Mouse (Mus musculus): ENCODE results near the gene Defb46. TPM values are rescaled to one million over a fixed set of nuclear protein-coding genes. Genes with fewer than 3 reads are reported as not detected.

The Defb46 gene
- not detected in 2 replicates for polyA plus RNA-seq (2015; fragmentation: Nextera tagmentation; extraction: Ambion mirVana)

- Histone ChIP-seq H3K27me3 (replicated peaks) (no peaks in the 10 kb centered on the region), H3K9me3 (no peaks in the 10 kb centered on the region)
- 78% methylated on average over 2 of the region's 2 CpGs for WGBS
Observed at GRCm38 (mm10) chr8:19239616-19240015, at the start of gene Defb46. TSS of gene Defb46 (plus strand) at chr8:19239916.

GRCm38 (mm10) chr8:19225161-19225560 lies 14.6 kb upstream of the Defb46 start, which contains the start of gene Defb6:
TSS of gene Defb6 (plus strand) at chr8:19225478.
- Histone ChIP-seq H3K27me3 (replicated peaks) (no peaks in the 10 kb centered on the region), H3K27ac (no peak within 1 kb of the TSS), H3K4me3 (replicated peaks) (no peak within 1 kb of the TSS), H3K4me2 (no peak within 1 kb of the TSS), H3K4me1 (no peaks in the 10 kb centered on the region), H3K9me3 (no peaks in the 10 kb centered on the region), H3K9ac (no peak within 1 kb of the TSS), H3K36me3 (no peaks in the 10 kb centered on the region)
- ATAC-seq (ENCODE audit: insufficient read depth, low FRiP score, low read depth), result no peak
- WGBS, result 64% methylated on average over 1 of the region's 1 CpGs

More at GRCm38 (mm10) chr8:19239616-19240015, at the start of gene Defb46:
- no peaks in the 10 kb centered on the region for H3K4me1 ChIP-seq
- no peak within 1 kb of the TSS for H3K4me2 ChIP-seq
- no peak for ATAC-seq (ENCODE audit: insufficient read depth, low FRiP score, low read depth)
- H3K36me3 ChIP-seq, result no peaks in the 10 kb centered on the region
- no peak within 1 kb of the TSS for H3K9ac ChIP-seq
- no peak within 1 kb of the TSS for H3K4me3 ChIP-seq (replicated peaks)
- no peak within 1 kb of the TSS for H3K27ac ChIP-seq

- H3K4me2 ChIP-seq, result no peak overlapping the region
- H3K9ac ChIP-seq, result no peak overlapping the region
- no peaks in the 10 kb centered on the region for H3K27me3 ChIP-seq (replicated peaks)
- no peaks in the 10 kb centered on the region for H3K4me1 ChIP-seq
- 75% methylated on average over 1 of the region's 1 CpGs for WGBS
- H3K9me3 ChIP-seq, result no peaks in the 10 kb centered on the region
- ATAC-seq (ENCODE audit: insufficient read depth, low FRiP score, low read depth), result no peak
- H3K36me3 ChIP-seq, result no peaks in the 10 kb centered on the region
- H3K4me3 ChIP-seq (replicated peaks), result no peak overlapping the region
- H3K27ac ChIP-seq, result no peak overlapping the region
Observed at GRCm38 (mm10) chr8:19238101-19238500, 1.6 kb upstream of the Defb46 start.

GRCm38 (mm10) chr8:19247280-19247679 lies 7.6 kb downstream of the Defb46 start, which contains the start of gene Defb5:
TSS of gene Defb5 (plus strand) at chr8:19247580.
- Histone ChIP-seq H3K4me3 (replicated peaks) (no peak within 1 kb of the TSS), H3K36me3 (no peaks in the 10 kb centered on the region), H3K4me2 (no peak within 1 kb of the TSS), H3K27ac (no peak within 1 kb of the TSS), H3K4me1 (no peaks in the 10 kb centered on the region), H3K27me3 (replicated peaks) (no peaks in the 10 kb centered on the region), H3K9ac (no peak within 1 kb of the TSS), H3K9me3 (no peaks in the 10 kb centered on the region)
- ATAC-seq (ENCODE audit: insufficient read depth, low FRiP score, low read depth), result no peak
- 89% methylated on average over 5 of the region's 5 CpGs for WGBS

GRCm38 (mm10) chr8:19258136-19258535 lies 18.4 kb downstream of the Defb46 start:
- no peaks in the 10 kb centered on the region for H3K36me3 ChIP-seq
- H3K27ac ChIP-seq, result no peak overlapping the region
- H3K9ac ChIP-seq, result no peak overlapping the region
- H3K4me2 ChIP-seq, result no peak overlapping the region
- no peaks in the 10 kb centered on the region for H3K4me1 ChIP-seq
- H3K4me3 ChIP-seq (replicated peaks), result no peak overlapping the region
- no peaks in the 10 kb centered on the region for H3K27me3 ChIP-seq (replicated peaks)
- H3K9me3 ChIP-seq, result no peaks in the 10 kb centered on the region
- ATAC-seq (ENCODE audit: insufficient read depth, low FRiP score, low read depth), result no peak

- Histone ChIP-seq H3K9me3 (no peaks in the 10 kb centered on the region), H3K9ac (no peak overlapping the region), H3K27me3 (replicated peaks) (no peaks in the 10 kb centered on the region), H3K4me3 (replicated peaks) (no peak overlapping the region), H3K4me1 (no peaks in the 10 kb centered on the region), H3K27ac (no peak overlapping the region), H3K4me2 (no peak overlapping the region), H3K36me3 (no peaks in the 10 kb centered on the region)
- ATAC-seq (ENCODE audit: insufficient read depth, low FRiP score, low read depth), result no peak
- WGBS, result 43% methylated on average over 3 of the region's 3 CpGs
Observed at GRCm38 (mm10) chr8:19259667-19260066, 20.0 kb downstream of the Defb46 start.

Other genes starting within 250 kb of the Defb46 start
- gene Defb37, start 248.9 kb upstream of the Defb46 start, polyA plus RNA-seq (2015; fragmentation: Nextera tagmentation; extraction: Ambion mirVana), result 1.1 TPM in 1 of 2 replicates, not detected in the other
- gene Defb38, start 213.3 kb upstream of the Defb46 start, polyA plus RNA-seq (2015; fragmentation: Nextera tagmentation; extraction: Ambion mirVana), result not detected in 2 replicates
- not detected in 2 replicates for gene Defb39, start 175.1 kb upstream of the Defb46 start, polyA plus RNA-seq (2015; fragmentation: Nextera tagmentation; extraction: Ambion mirVana)
- gene Defb12, start 125.1 kb upstream of the Defb46 start, polyA plus RNA-seq (2015; fragmentation: Nextera tagmentation; extraction: Ambion mirVana), result not detected in 2 replicates
- gene Defb34, start 116.2 kb upstream of the Defb46 start, polyA plus RNA-seq (2015; fragmentation: Nextera tagmentation; extraction: Ambion mirVana), result not detected in 2 replicates
- gene Gm45826, start 99.1 kb upstream of the Defb46 start, polyA plus RNA-seq (2015; fragmentation: Nextera tagmentation; extraction: Ambion mirVana), result not detected in 2 replicates
- 2.6 TPM in 1 of 2 replicates, not detected in the other for gene Defb14, start 45.6 kb upstream of the Defb46 start, polyA plus RNA-seq (2015; fragmentation: Nextera tagmentation; extraction: Ambion mirVana)
- not detected in 2 replicates for gene Defb4, start 41.2 kb upstream of the Defb46 start, polyA plus RNA-seq (2015; fragmentation: Nextera tagmentation; extraction: Ambion mirVana)
- gene Defb6, start 14.4 kb upstream of the Defb46 start, polyA plus RNA-seq (2015; fragmentation: Nextera tagmentation; extraction: Ambion mirVana), result not detected in 2 replicates
- gene Defb5, start 7.7 kb downstream of the Defb46 start, polyA plus RNA-seq (2015; fragmentation: Nextera tagmentation; extraction: Ambion mirVana), result not detected in 2 replicates
- gene Defb3, start 53.4 kb downstream of the Defb46 start, polyA plus RNA-seq (2015; fragmentation: Nextera tagmentation; extraction: Ambion mirVana), result not detected in 2 replicates
- gene Defb8, start 207.7 kb downstream of the Defb46 start, polyA plus RNA-seq (2015; fragmentation: Nextera tagmentation; extraction: Ambion mirVana), result not detected in 2 replicates

Measured in stomach, embryonic 15.5 days (tissue).